Mouse (Mus musculus) kidney, adult 2 months (tissue): Measurements from ENCODE around the gene Usp48.

Experiments used
- CTCF ChIP-seq: fragments of 200-500 bp; conservative IDR thresholded peaks from 2 replicates; pipeline ENCODE4 v1.5.1; 2011; ENCODE audit warnings: low read depth, mild to moderate bottlenecking, control low read depth, low read length, moderate library complexity, mixed read lengths; ENCODE audit not compliant: insufficient read depth, insufficient read length
- POLR2A ChIP-seq: fragments of 200-500 bp; IDR thresholded peaks from one replicate; pipeline ENCODE4 v1.6.1; 2011; ENCODE audit warnings: low read depth, low read length, control low read depth

DNA sequence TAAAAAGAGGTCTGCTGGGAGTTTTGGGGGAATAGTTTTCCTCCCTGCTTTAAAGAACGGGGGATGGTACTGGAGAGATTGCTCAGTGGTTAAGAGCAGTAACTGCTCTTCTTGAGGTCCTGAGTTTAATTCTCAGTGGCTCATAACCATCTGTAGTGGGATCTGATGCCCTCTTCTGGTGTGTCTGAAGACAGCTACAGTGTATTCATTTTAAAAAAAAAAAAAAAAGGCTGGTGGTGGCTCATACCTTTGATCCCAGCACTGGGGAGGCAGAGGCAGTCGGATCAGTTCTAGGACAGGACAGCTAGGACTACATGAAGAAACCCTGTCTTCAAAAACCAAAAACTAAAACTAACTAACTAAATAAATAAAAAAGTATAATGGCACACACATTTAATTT, 13.3 kb upstream of the Usp48 start:
- no peak for TF ChIP-seq CTCF
- no peak for TF ChIP-seq POLR2A
